Mouse (Mus musculus): ENCODE results near the gene Eif1ad.
"Not testable (repeated sequence)": the region's sequence is repeated elsewhere in the genome, so short reads cannot be mapped to it uniquely, and the experiment has no call there.

Eif1ad gene

GRCm38 (mm10) chr19:5366175-5367052 is at the start of gene Eif1ad:
Gene Eif1ad (plus strand): TSS chr19:5366741.
- DNase-seq (ENCODE audit: low spot score): peak; percentile 97

GRCm38 (mm10) chr19:5323801-5324200 is 42.7 kb upstream of the Eif1ad start:
- DNase-seq (ENCODE audit: low spot score): no peak

- no peak for DNase-seq (ENCODE audit: low spot score)
Measured at GRCm38 (mm10) chr19:5327970-5328369, 38.6 kb upstream of the Eif1ad start.

- DNase-seq (ENCODE audit: low spot score): no peak
Measured at GRCm38 (mm10) chr19:5334741-5335140, 31.8 kb upstream of the Eif1ad start.

GRCm38 (mm10) chr19:5335441-5335840 is 31.1 kb upstream of the Eif1ad start, which contains the start of gene Catsper1:
Gene Catsper1 (plus strand): TSS chr19:5335741.
- DNase-seq (ENCODE audit: low spot score): no peak

GRCm38 (mm10) chr19:5337975-5338374 is 28.6 kb upstream of the Eif1ad start:
- peak; percentile 52 for DNase-seq (ENCODE audit: low spot score)

GRCm38 (mm10) chr19:5341360-5341759 is 25.2 kb upstream of the Eif1ad start:
- no peak for DNase-seq (ENCODE audit: low spot score)

GRCm38 (mm10) chr19:5345297-5346131 is 21.0 kb upstream of the Eif1ad start:
- DNase-seq (ENCODE audit: low spot score): no peak

GRCm38 (mm10) chr19:5348064-5348463 is 18.5 kb upstream of the Eif1ad start:
- DNase-seq (ENCODE audit: low spot score): no peak

- DNase-seq (ENCODE audit: low spot score): no peak
Measured at GRCm38 (mm10) chr19:5348526-5349501, 17.7 kb upstream of the Eif1ad start.

GRCm38 (mm10) chr19:5349502-5349873 is 17.1 kb upstream of the Eif1ad start, which contains the start of gene Cst6:
Gene Cst6 (minus strand): TSS chr19:5349574.
- DNase-seq (ENCODE audit: low spot score): not testable (repeated sequence)

- DNase-seq (ENCODE audit: low spot score): no peak
Measured at GRCm38 (mm10) chr19:5353609-5354008, 12.9 kb upstream of the Eif1ad start.

- DNase-seq (ENCODE audit: low spot score): no peak
Measured at GRCm38 (mm10) chr19:5356080-5356479, 10.5 kb upstream of the Eif1ad start.

- no peak for DNase-seq (ENCODE audit: low spot score)
Measured at GRCm38 (mm10) chr19:5362186-5362585, 4.4 kb upstream of the Eif1ad start.

- DNase-seq (ENCODE audit: low spot score): no peak
Measured at GRCm38 (mm10) chr19:5364124-5364523, 2.4 kb upstream of the Eif1ad start.

- DNase-seq (ENCODE audit: low spot score): no peak
Measured at GRCm38 (mm10) chr19:5365751-5366150, 790 bp upstream of the Eif1ad start.

GRCm38 (mm10) chr19:5367053-5367359 is 465 bp downstream of the Eif1ad start, which contains the start of gene Banf1:
Gene Banf1 (minus strand): TSS chr19:5367168.
- no peak for DNase-seq (ENCODE audit: low spot score)

- DNase-seq (ENCODE audit: low spot score): no peak
Measured at GRCm38 (mm10) chr19:5367455-5367854, 914 bp downstream of the Eif1ad start.

GRCm38 (mm10) chr19:5370932-5371331 is 4.4 kb downstream of the Eif1ad start:
- no peak for DNase-seq (ENCODE audit: low spot score)

GRCm38 (mm10) chr19:5372724-5373123 is 6.2 kb downstream of the Eif1ad start:
- DNase-seq (ENCODE audit: low spot score): no peak

GRCm38 (mm10) chr19:5374177-5374576 is 7.6 kb downstream of the Eif1ad start:
- DNase-seq (ENCODE audit: low spot score): no peak

- DNase-seq (ENCODE audit: low spot score): no peak
Measured at GRCm38 (mm10) chr19:5374748-5375147, 8.2 kb downstream of the Eif1ad start.

Measured in ovary, postnatal 10 days (tissue).